Mouse (Mus musculus): ENCODE measurements around the gene Sdhb.

Gene Sdhb

GRCm38 (mm10) chr4:140948481-140948880 is 12.5 kb upstream of the Sdhb start:
- DNase-seq = peak; percentile 79 to 85

- DNase-seq = no peak
Measured at GRCm38 (mm10) chr4:140949052-140949451, 12.0 kb upstream of the Sdhb start.

- DNase-seq = no peak
Measured at GRCm38 (mm10) chr4:140949616-140950015, 11.4 kb upstream of the Sdhb start.

- DNase-seq = peak in 1 of 2 experiments; percentile 42
Measured at GRCm38 (mm10) chr4:140950574-140950973, 10.4 kb upstream of the Sdhb start.

GRCm38 (mm10) chr4:140951861-140952641 is 9.0 kb upstream of the Sdhb start:
- DNase-seq = no peak

GRCm38 (mm10) chr4:140957131-140957702 is 3.8 kb upstream of the Sdhb start:
- no peak for DNase-seq

- DNase-seq = peak; percentile 58 to 82
Measured at GRCm38 (mm10) chr4:140957725-140958124, 3.3 kb upstream of the Sdhb start.

- DNase-seq = no peak
Measured at GRCm38 (mm10) chr4:140958319-140958718, 2.7 kb upstream of the Sdhb start.

GRCm38 (mm10) chr4:140959128-140959679 is 1.8 kb upstream of the Sdhb start:
- DNase-seq = no peak

- DNase-seq = no peak
Measured at GRCm38 (mm10) chr4:140959715-140960479, 1.1 kb upstream of the Sdhb start.

- DNase-seq = peak in 1 of 2 experiments; percentile 29
Measured at GRCm38 (mm10) chr4:140961467-140962206, 634 bp downstream of the Sdhb start.

- DNase-seq = peak in 1 of 2 experiments; percentile 33
Measured at GRCm38 (mm10) chr4:140962207-140962909, 1.4 kb downstream of the Sdhb start.

- peak; percentile 91 to 96 for DNase-seq
Measured at GRCm38 (mm10) chr4:140962950-140963349, 1.9 kb downstream of the Sdhb start.

GRCm38 (mm10) chr4:140963941-140964597 is 3.1 kb downstream of the Sdhb start:
- DNase-seq = peak in 1 of 2 experiments; percentile 38

GRCm38 (mm10) chr4:140964620-140965019 is 3.6 kb downstream of the Sdhb start:
- DNase-seq = peak; percentile 82 to 85

GRCm38 (mm10) chr4:140967386-140968159 is 6.6 kb downstream of the Sdhb start:
- no peak for DNase-seq

- DNase-seq = no peak
Measured at GRCm38 (mm10) chr4:140971691-140972090, 10.7 kb downstream of the Sdhb start.

- DNase-seq = no peak
Measured at GRCm38 (mm10) chr4:140974408-140974807, 13.4 kb downstream of the Sdhb start.

GRCm38 (mm10) chr4:140975356-140975755 is 14.4 kb downstream of the Sdhb start:
- no peak for DNase-seq

GRCm38 (mm10) chr4:140977278-140977677 is 16.3 kb downstream of the Sdhb start:
- DNase-seq = no peak

All from kidney, postnatal 36 days (tissue).